Mouse (Mus musculus) forebrain, embryonic 16.5 days (tissue): ENCODE data around the gene Actr3b. TPM values are rescaled to one million over a fixed set of nuclear protein-coding genes. Genes with fewer than 3 reads are reported as not detected.

ENCODE experiments used
- ATAC-seq: fragments of 200-750 bp; cut with Nextera tagmentation; 2 replicates; pipeline ENCODE4 v1.8.0; 2017; ENCODE audit warnings: mild to moderate bottlenecking, moderate library complexity
- H3K27ac ChIP-seq: fragments of 300-500 bp; sonication (generic); 2 replicates; pipeline ENCODE4 v1.5.1; 2014; ENCODE audit warnings: low read length, control low read depth
- H3K27me3 ChIP-seq: fragments of 300-500 bp; sonication (generic); replicated peaks from 2 replicates; pipeline ENCODE4 v1.6.1; 2014; ENCODE audit warnings: low read length; ENCODE audit not compliant: control insufficient read depth, insufficient read depth
- H3K36me3 ChIP-seq: fragments of 300-500 bp; sonication (generic); 2 replicates; pipeline ENCODE4 v1.6.1; 2014; ENCODE audit not compliant: control insufficient read depth, insufficient read depth
- H3K4me1 ChIP-seq: fragments of 300-500 bp; sonication (generic); replicated peaks from 2 replicates; pipeline ENCODE4 v1.6.1; 2014; ENCODE audit warnings: low read length; ENCODE audit not compliant: control insufficient read depth, insufficient read depth
- H3K4me2 ChIP-seq: fragments of 300-500 bp; sonication (generic); 2 replicates; pipeline ENCODE4 v1.6.1; 2014; ENCODE audit warnings: mild to moderate bottlenecking, low read length, control low read depth
- H3K4me3 ChIP-seq: fragments of 300-500 bp; sonication (generic); replicated peaks from 2 replicates; pipeline ENCODE4 v1.5.1; 2014; ENCODE audit warnings: mild to moderate bottlenecking, low read length, control low read depth
- H3K9ac ChIP-seq: fragments of 300-500 bp; sonication (generic); replicated peaks from 2 replicates; pipeline ENCODE4 v1.6.1; 2014; ENCODE audit warnings: low read depth, low read length, control low read depth
- H3K9me3 ChIP-seq: fragments of 300-500 bp; sonication (generic); 2 replicates; pipeline ENCODE4 v1.6.1; 2016; ENCODE audit warnings: low read length; ENCODE audit not compliant: control insufficient read depth
- WGBS: fragments of 180-500 bp; shearing (Covaris S2); extraction: QIAGEN DNeasy Blood & Tissue Kit; methylation state at CpG from one replicate; pipeline ENCODE4 v1.1.7; 2014; 5-methylcytosine and 5-hydroxymethylcytosine counted together
- polyA plus RNA-seq: library from polyadenylated mRNA; unstranded; fragments of >200 nt; fragmentation: Nextera tagmentation; extraction: Ambion mirVana; gene quantifications from 2 replicates; pipeline ENCODE4 v1.2.1, GENCODE M21; 2015

The Actr3b gene
- polyA plus RNA-seq, 1 experiment from 2014 or later, result 50.8 TPM

DNA sequence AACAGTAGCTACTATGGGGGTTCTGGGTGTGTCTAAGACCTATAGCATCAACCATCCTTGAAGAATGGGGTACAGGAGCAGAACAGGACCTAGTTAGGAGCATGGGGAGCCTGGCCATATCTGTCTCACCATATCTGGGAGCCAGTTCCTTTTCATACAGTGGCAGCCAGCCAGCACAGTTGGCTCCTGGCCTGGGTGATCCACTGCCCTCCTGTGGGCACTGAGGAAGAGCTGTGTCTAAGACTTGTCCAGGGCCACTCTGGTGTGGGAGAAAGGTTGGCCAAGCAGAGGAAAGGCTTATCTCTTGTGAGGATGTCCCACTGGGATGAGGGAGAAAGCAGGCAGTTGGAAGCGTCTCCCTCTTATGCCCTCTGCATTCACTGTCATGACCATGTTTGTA is 131.5 kb downstream of the Actr3b start:
- H3K9ac ChIP-seq, result no peak overlapping the region
- H3K4me3 ChIP-seq, result no peak overlapping the region
- ATAC-seq, result no peak
- 69% methylated on average over 1 of the region's 1 CpGs for WGBS
- no peak overlapping the region for H3K4me2 ChIP-seq
- no peaks in the 10 kb centered on the region for H3K36me3 ChIP-seq
- H3K4me1 ChIP-seq, result peaks cover 5% of the 10 kb centered on the region
- no peaks in the 10 kb centered on the region for H3K27me3 ChIP-seq
- no peaks in the 10 kb centered on the region for H3K9me3 ChIP-seq
- no peak overlapping the region for H3K27ac ChIP-seq

Other genes with a start within 250 kb of the Actr3b start
- 0.12 TPM in 1 of 2 replicates, not detected in the other for gene Cct8l1, start 243.9 kb upstream of the Actr3b start, polyA plus RNA-seq
- 5.4 and 5.6 TPM in 2 replicates for gene Xrcc2, start 54.2 kb upstream of the Actr3b start, polyA plus RNA-seq
- 0.11 TPM in 1 of 2 replicates, not detected in the other for gene Gm21663, start 182.4 kb downstream of the Actr3b start, polyA plus RNA-seq
- 0.11 TPM in 1 of 2 replicates, not detected in the other for gene Gm21671, start 194.4 kb downstream of the Actr3b start, polyA plus RNA-seq
- gene Gm21680, start 212.7 kb downstream of the Actr3b start, polyA plus RNA-seq, result 0.11 TPM in 1 of 2 replicates, not detected in the other
- gene Gm21698, start 228.7 kb downstream of the Actr3b start, polyA plus RNA-seq, result 0.28 TPM in 1 of 2 replicates, not detected in the other
- 0.29 TPM in 1 of 2 replicates, not detected in the other for gene Gm1979, start 244.8 kb downstream of the Actr3b start, polyA plus RNA-seq